Mouse (Mus musculus) liver, adult 2 months (tissue): ENCODE results near the gene Eif2d. TPM values are rescaled to one million over a fixed set of nuclear protein-coding genes. Genes with fewer than 3 reads are reported as not detected.

Experiments
- DNase-seq: peaks from one replicate; pipeline ENCODE4 v3.0.0-alpha.2; 2011; ENCODE audit warnings: low read depth, low spot score; ENCODE audit errors: extremely low read depth
- H3K27ac ChIP-seq: fragments of 200-500 bp; replicated peaks from 2 replicates; pipeline ENCODE4 v1.5.1; 2012; ENCODE audit warnings: low read depth, mild to moderate bottlenecking, control low read depth, inconsistent platforms, low read length; ENCODE audit not compliant: insufficient read depth
- H3K27me3 ChIP-seq: fragments of 200-500 bp; 2 replicates; pipeline ENCODE4 v1.6.1; 2012; ENCODE audit warnings: mild to moderate bottlenecking, moderate library complexity, low read length, inconsistent platforms; ENCODE audit not compliant: control insufficient read depth, insufficient read depth
- H3K36me3 ChIP-seq: fragments of 200-500 bp; 2 replicates; pipeline ENCODE4 v1.6.1; 2012; ENCODE audit warnings: low read length, inconsistent platforms; ENCODE audit not compliant: control insufficient read depth, insufficient read depth
- H3K4me1 ChIP-seq: fragments of 200-500 bp; 2 replicates; pipeline ENCODE4 v1.6.1; 2011; ENCODE audit warnings: low read length; ENCODE audit not compliant: control insufficient read depth, insufficient read depth
- H3K4me3 ChIP-seq: fragments of 200-500 bp; 2 replicates; pipeline ENCODE4 v1.5.1; 2011; ENCODE audit warnings: low read depth, mild to moderate bottlenecking, control low read depth, low read length, moderate library complexity; ENCODE audit not compliant: insufficient read depth
- H3K79me2 ChIP-seq: fragments of 200-500 bp; 2 replicates; pipeline ENCODE4 v1.6.1; 2012; ENCODE audit warnings: inconsistent platforms, mild to moderate bottlenecking, low read length, moderate library complexity; ENCODE audit not compliant: control insufficient read depth, insufficient read depth
- H3K9ac ChIP-seq: fragments of 200-500 bp; 2 replicates; pipeline ENCODE4 v1.6.1; 2012; ENCODE audit warnings: low read depth, mild to moderate bottlenecking, control low read depth, inconsistent platforms, low read length
- CTCF ChIP-seq: fragments of 200-500 bp; IDR thresholded peaks from 2 replicates; pipeline ENCODE4 v1.5.1; 2011; ENCODE audit warnings: low read depth, low read length, control low read depth
- POLR2A ChIP-seq: fragments of 200-500 bp; IDR thresholded peaks from 2 replicates; pipeline ENCODE4 v1.6.1; 2011; ENCODE audit warnings: low read length, control low read depth; ENCODE audit not compliant: insufficient read depth; ENCODE audit errors: extremely low read depth
- WGBS: fragments of 180-500 bp; shearing (Covaris S2); methylation state at CpG from one replicate; pipeline ENCODE4 v1.1.7; 2018; 5-methylcytosine and 5-hydroxymethylcytosine counted together
- polyA plus RNA-seq: library from polyadenylated mRNA; depleted of rRNA; stranded (reverse); fragments of >200 nt; gene quantifications from 2 replicates; pipeline ENCODE4 v1.2.3, GENCODE M21; 2012
- total RNA-seq: library from RNA; depleted of rRNA; stranded (reverse); fragments of >200 nt; gene quantifications from 2 replicates; pipeline ENCODE4 v1.2.3, GENCODE M21; 2014

The Eif2d gene
- total and polyA plus RNA-seq, 2 experiments: 20.9 to 28.9 TPM

DNA sequence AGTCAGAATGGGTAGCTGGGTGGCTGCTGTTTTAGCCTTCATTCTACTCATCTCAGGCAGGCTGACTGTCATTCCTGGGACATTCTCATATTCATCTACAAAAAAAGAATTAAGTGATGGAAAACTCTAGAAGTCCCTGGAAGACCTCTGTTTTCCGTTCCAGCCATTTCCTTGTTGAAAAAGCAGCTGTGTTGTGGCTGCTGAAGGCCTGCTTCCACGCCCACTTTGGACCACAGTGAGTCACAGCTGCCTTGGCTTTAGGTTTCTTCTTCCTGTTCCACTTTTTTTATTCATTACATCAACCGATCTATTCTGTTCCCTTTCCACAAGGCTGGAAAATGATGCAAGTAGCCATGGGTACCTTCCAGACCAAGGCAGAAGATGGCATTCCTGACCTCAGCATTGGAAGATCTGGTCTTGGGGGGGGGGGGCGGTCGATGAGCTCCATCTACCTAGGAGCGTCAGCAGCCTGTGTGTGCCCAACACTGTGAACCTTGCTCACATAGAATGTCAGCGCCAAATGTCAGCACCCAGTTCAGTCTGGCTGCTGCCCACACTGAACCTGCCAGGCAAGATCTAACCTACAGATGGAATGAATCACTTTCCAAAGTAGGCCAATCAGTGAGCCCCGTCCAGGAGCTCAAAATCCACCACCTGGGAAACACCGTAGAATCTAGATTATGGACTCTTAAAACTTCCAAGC, 31.4 kb downstream of the Eif2d start:
- Histone ChIP-seq H3K4me1 (peaks cover 31% of the 10 kb centered on the region), H3K79me2 (no peaks in the 10 kb centered on the region), H3K9ac (0 out of 2 replicates have a peak overlapping the region, but pooled peaks have one; percentile 21), H3K27me3 (no peaks in the 10 kb centered on the region), H3K27ac (peak overlapping the region; percentile 81), H3K36me3 (no peaks in the 10 kb centered on the region; the same call in 1 of the 2 replicates), H3K4me3 (no peak overlapping the region)
- TF ChIP-seq POLR2A: no peak
- TF ChIP-seq CTCF: no peak
- 11% methylated on average over 9 of the region's 9 CpGs for WGBS
- peak; percentile 94 for DNase-seq

DNA sequence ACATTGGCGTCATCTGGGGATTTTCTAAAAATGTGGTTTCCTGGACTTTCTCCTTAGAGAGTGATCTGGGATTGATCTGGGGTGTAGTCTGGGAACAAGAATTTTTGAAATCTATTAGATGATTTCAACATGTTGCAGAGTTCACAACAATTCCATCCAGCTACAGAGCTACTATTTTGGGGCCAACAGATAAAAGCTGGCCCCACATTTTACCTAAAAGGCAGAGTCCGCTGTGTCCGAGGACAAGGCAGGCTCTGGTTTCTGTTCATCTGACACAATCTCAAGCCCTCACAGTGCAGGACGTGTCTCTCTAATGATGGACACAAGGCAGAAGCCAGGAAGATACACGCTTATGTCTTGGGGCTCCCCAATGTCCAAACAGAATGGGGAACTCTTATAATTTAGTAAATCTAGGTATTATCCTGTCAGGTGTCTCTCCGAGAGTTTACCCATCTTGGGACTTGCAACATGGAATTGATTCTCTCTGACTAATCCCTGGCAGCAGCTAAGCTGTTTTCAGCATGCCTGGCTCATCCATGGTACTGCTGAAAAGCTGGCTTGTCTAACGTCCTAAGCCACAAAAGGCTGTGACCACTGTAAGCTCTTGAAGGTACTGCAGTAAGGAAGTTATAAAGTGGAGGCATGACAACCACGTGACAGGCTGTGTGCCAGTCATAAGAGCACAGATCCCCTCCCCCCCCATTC, 32.1 kb downstream of the Eif2d start:
- DNase-seq: peak; percentile 96
- H3K36me3 ChIP-seq: no peaks in the 10 kb centered on the region; the same call in 1 of the 2 replicates
- H3K27me3 ChIP-seq: no peaks in the 10 kb centered on the region
- peaks cover 31% of the 10 kb centered on the region for H3K4me1 ChIP-seq
- no peak overlapping the region for H3K4me3 ChIP-seq
- 24% methylated on average over 8 of the region's 8 CpGs for WGBS
- peak overlapping the region; percentile 83 for H3K27ac ChIP-seq
- peak overlapping the region; percentile 27 for H3K9ac ChIP-seq
- TF ChIP-seq POLR2A: 0 out of 2 replicates have a peak, but pooled peaks have one; percentile 7
- TF ChIP-seq CTCF: no peak
- no peaks in the 10 kb centered on the region for H3K79me2 ChIP-seq

DNA sequence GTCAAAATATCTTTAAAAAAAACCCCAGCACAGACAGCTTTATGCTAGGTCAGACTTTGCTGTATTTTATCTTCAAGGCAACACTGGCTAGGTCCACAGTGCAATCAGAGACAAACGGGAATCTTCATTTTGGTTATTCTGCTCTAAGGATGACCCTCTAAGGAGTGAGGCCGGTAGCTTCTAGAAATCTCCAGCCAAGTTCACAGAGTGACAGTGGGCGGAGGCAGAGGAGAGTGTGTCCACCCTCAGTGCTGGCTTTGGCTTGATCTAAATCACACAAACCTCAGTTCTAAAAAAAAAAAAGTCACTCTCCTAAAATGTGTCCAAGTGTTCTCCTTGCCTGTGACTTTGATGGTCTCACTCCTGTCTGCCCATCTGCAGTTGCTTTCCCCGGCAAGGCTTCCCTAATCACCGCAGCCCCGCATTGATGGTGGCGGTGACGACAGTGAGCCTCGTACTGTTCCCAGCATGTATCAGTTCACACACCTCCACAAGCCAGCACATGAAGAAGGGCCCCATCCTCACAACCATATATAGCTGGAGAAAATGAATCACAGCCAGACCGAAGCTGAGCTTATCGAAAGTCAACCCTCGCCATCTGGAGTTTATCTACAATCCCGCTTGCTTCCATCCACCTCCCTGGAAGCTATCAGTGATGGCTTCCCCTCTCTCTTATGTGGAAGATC, 33.0 kb downstream of the Eif2d start:
- Histone ChIP-seq H3K36me3 (no peaks in the 10 kb centered on the region), H3K4me1 (peaks cover 31% of the 10 kb centered on the region), H3K79me2 (no peaks in the 10 kb centered on the region), H3K4me3 (no peak overlapping the region), H3K27me3 (no peaks in the 10 kb centered on the region), H3K27ac (peak overlapping the region; percentile 83), H3K9ac (no peak overlapping the region)
- TF ChIP-seq CTCF (no peak), POLR2A (no peak)
- peak; percentile 51 for DNase-seq
- WGBS: 69% methylated on average over 13 of the region's 13 CpGs

DNA sequence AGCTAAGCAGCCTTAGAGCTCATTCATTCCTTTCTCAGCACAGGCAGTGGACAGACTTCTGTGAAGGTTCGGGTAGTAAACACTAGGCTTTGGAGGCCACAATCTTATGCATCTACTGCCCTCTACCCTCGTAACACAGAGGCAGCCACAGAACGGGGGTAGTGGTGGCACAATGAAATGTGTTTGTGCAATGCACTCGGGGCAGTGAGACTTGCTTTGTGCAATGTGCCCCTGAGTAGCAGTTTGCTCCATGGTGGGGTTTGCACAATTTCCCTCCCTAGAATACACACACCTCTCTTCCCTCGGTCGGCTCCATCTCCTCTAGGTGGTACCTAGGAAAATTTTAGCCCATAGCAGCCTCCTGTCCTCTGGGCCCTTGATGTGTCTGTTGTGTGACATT, 34.0 kb downstream of the Eif2d start:
- Histone ChIP-seq H3K9ac (no peak overlapping the region), H3K36me3 (no peaks in the 10 kb centered on the region), H3K4me3 (no peak overlapping the region), H3K79me2 (no peaks in the 10 kb centered on the region), H3K27ac (0 out of 2 replicates have a peak overlapping the region, but pooled peaks have one; percentile 2), H3K4me1 (peaks cover 31% of the 10 kb centered on the region), H3K27me3 (no peaks in the 10 kb centered on the region)
- DNase-seq: peak; percentile 35
- 34% methylated on average over 6 of the region's 6 CpGs for WGBS
- TF ChIP-seq POLR2A: no peak
- TF ChIP-seq CTCF: no peak

DNA sequence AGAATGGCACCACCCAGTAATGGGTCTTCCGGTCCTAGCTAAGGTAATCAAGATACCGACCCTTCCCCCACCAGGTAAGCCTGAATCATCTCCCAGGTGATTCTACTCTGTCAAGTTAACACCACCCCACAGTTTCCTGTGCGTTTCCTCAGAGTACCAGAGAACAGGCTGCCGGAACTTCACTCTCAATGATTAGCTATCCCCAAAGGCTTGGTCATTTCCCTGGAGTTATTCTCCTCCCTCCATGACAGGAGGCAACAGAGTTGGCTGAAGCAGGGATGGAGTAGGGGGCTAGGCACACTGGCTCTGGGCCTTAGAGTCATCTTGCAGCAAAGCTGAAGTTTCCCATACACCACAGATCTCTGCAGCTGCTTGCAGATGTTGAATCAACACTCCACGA, 34.9 kb downstream of the Eif2d start:
- 92% methylated on average over 5 of the region's 5 CpGs for WGBS
- Histone ChIP-seq H3K79me2 (no peaks in the 10 kb centered on the region; the same call in 1 of the 2 replicates), H3K27ac (no peak overlapping the region), H3K4me1 (peaks cover 31% of the 10 kb centered on the region), H3K4me3 (no peak overlapping the region), H3K36me3 (no peaks in the 10 kb centered on the region), H3K9ac (no peak overlapping the region), H3K27me3 (no peaks in the 10 kb centered on the region)
- no peak for DNase-seq
- TF ChIP-seq CTCF (no peak), POLR2A (no peak)

DNA sequence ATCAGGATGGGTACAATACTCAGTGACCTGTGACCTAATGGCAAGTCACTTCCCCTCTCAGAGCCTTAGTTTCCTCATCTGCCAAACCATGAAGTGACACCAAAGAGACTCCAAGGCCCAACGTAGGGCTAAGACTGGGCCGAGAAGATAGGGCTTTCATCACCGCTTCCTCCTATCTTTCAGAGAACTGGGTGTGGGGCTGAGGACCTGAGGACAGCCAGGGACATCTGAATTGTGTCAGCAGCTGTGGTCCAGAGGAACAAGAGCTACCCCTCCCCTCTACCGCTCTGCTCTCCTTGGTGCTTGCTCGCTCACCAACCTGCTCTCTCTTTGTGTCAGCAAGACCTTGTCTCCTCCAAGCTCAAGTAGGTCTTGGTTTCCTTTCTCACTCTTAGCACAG, 35.7 kb downstream of the Eif2d start:
- Histone ChIP-seq H3K4me3 (no peak overlapping the region), H3K4me1 (peaks cover 27% of the 10 kb centered on the region), H3K27me3 (no peaks in the 10 kb centered on the region), H3K36me3 (no peaks in the 10 kb centered on the region), H3K9ac (no peak overlapping the region), H3K27ac (0 out of 2 replicates have a peak overlapping the region, but pooled peaks have one; percentile 9), H3K79me2 (peaks cover 4% of the 10 kb centered on the region; the same call in 1 of the 2 replicates)
- WGBS: 92% methylated on average over 5 of the region's 5 CpGs
- DNase-seq: peak; percentile 30
- TF ChIP-seq CTCF (no peak), POLR2A (no peak)
